19 mouse cellular contexts compared by ENCODE assay signal in genomic region chr17:31024782-31025125, GRCm38 (mm10). TPM values are rescaled to one million over a fixed set of nuclear protein-coding genes. Genes with fewer than 3 reads are reported as not detected.
DNase-seq lines count a peak whose midpoint lies in the region; TF ChIP-seq lines count a peak whose summit lies in the region.
"Had no signal": no experiment of that assay in that cellular context is flagged by ENCODE, and none has a peak within 500 bp of the region (broad histone marks: within the 10 kb centered on the region; RNA-seq: fewer than 3 reads in every experiment).

No protein-coding gene starts in this region.

- no peak overlapping the region for H3K9ac ChIP-seq in liver, adult 2 months (ENCODE audit: low read depth, low read length)
- H3K9ac ChIP-seq: embryonic facial prominence, embryonic 13.5 days; forebrain, embryonic 12.5 days; heart, embryonic 12.5 days; hindbrain, embryonic 14.5 days; intestine, embryonic 15.5 days had no signal

- no peaks in the 10 kb centered on the region for H3K27me3 ChIP-seq in liver, adult 2 months (ENCODE audit: control insufficient read depth, insufficient read depth, low read length)
- H3K27me3 ChIP-seq: CH12.LX; embryonic facial prominence, embryonic 13.5 days; forebrain, embryonic 12.5 days; heart, embryonic 12.5 days; intestine, embryonic 15.5 days; Patski had no signal

- TF ChIP-seq POLR2A in liver, adult 2 months (IDR thresholded peaks at IDR 0.05; ENCODE audit: extremely low read depth, insufficient read depth, low read length), result no peak

- no peak overlapping the region for H3K27ac ChIP-seq in liver, adult 2 months (replicated peaks; ENCODE audit: insufficient read depth, low read depth, low read length)
- peak overlapping the region; percentile 79 for H3K27ac ChIP-seq in brown adipose tissue, adult 24 weeks (replicated peaks; ENCODE audit: low read depth, low read length)
- H3K27ac ChIP-seq: embryonic facial prominence, embryonic 13.5 days; forebrain, embryonic 12.5 days; hindbrain, embryonic 10.5 days; hindbrain, embryonic 14.5 days; intestine, embryonic 15.5 days had no signal

- no peaks in the 10 kb centered on the region for H3K36me3 ChIP-seq in liver, adult 2 months (ENCODE audit: control insufficient read depth, insufficient read depth, low read length)
- H3K36me3 ChIP-seq: embryonic facial prominence, embryonic 13.5 days; forebrain, embryonic 12.5 days; heart, embryonic 12.5 days; hindbrain, embryonic 10.5 days; intestine, embryonic 15.5 days had no signal

- TF ChIP-seq CTCF in liver, adult 2 months (IDR thresholded peaks at IDR 0.05; ENCODE audit: low read depth, low read length), result no peak

- no peak overlapping the region for H3K4me3 ChIP-seq in liver, adult 2 months (ENCODE audit: insufficient read depth, low read depth, low read length)
- no peak overlapping the region for H3K4me3 ChIP-seq in brown adipose tissue, adult 24 weeks (ENCODE audit: insufficient read depth, low read depth, low read length)
- H3K4me3 ChIP-seq: embryonic facial prominence, embryonic 13.5 days; forebrain, embryonic 12.5 days; heart, embryonic 12.5 days; hindbrain, embryonic 10.5 days; intestine, embryonic 15.5 days had no signal

- DNase-seq in adrenal gland, postnatal 10 days, result peak; percentile 44
- DNase-seq in adrenal gland, postnatal 25 days, result no peak
- DNase-seq in liver, adult 2 months (ENCODE audit: extremely low read depth, low read depth, low spot score), result peak; percentile 37
- DNase-seq in liver, result no peak
- peak; percentile 61 for DNase-seq in adrenal gland, postnatal 14 days
- DNase-seq in thymus, postnatal 0 days (ENCODE audit: low spot score), result no peak
- DNase-seq: cerebellum, adult 11-12 months; cerebellum, adult 9-10 months; cerebellum, postnatal 25 days; gastrocnemius, postnatal 14 days had no signal

- H3K79me2 ChIP-seq in liver, adult 2 months (ENCODE audit: control insufficient read depth, insufficient read depth, low read length), result no peaks in the 10 kb centered on the region

- WGBS in liver, adult 2 months, result 66% methylated on average over 5 of the region's 5 CpGs

- H3K4me1 ChIP-seq in liver, adult 2 months (ENCODE audit: control insufficient read depth, insufficient read depth, low read length), result peaks cover 2% of the 10 kb centered on the region; the same call in 1 of the 2 replicates
- peaks cover 16% of the 10 kb centered on the region; the same call in 1 of the 2 replicates for H3K4me1 ChIP-seq in brown adipose tissue, adult 24 weeks (ENCODE audit: control insufficient read depth, insufficient read depth, insufficient read length, low read length)
- H3K4me1 ChIP-seq: forebrain, embryonic 12.5 days had no signal

RNA-seq across cellular contexts. Expression of gene Abcg1, which starts 32.7 kb away (rescaled TPM):
- total RNA-seq in adrenal gland, postnatal 10 days (2021), result 10 to 100 TPM; 12.9 to 14.2 TPM
- total RNA-seq in adrenal gland, postnatal 25 days (2021), result 5.6 and 15.8 TPM in 2 replicates
- 5.0 and 6.0 TPM in 2 replicates for total RNA-seq in liver, adult 2 months (2014; rRNA removed)
- 1.8 and 3.4 TPM in 2 replicates for polyA plus RNA-seq in liver, adult 2 months (2012; rRNA removed)
- 11.7 and 21.9 TPM in 2 replicates for total RNA-seq in adrenal gland, postnatal 14 days (2021)
- 2.3 and 5.0 TPM in 2 replicates for polyA plus RNA-seq in brown adipose tissue, adult 24 weeks (2012; ENCODE audit: insufficient read depth, insufficient read length, missing spikeins)
- 36.7 and 49.0 TPM in 2 replicates for polyA plus RNA-seq in thymus, postnatal 0 days (2015; fragmentation: Nextera tagmentation; extraction: Ambion mirVana)

Comparison
In these comparisons a context has a peak if more than half of its experiments do, and no peak if none do; other contexts are left out.
1. DNase-seq: peak in adrenal gland, postnatal 10 days (single experiment), liver, adult 2 months (single experiment) and adrenal gland, postnatal 14 days (single experiment); none in adrenal gland, postnatal 25 days (single experiment), liver (single experiment) and thymus, postnatal 0 days (single experiment).